Mouse (Mus musculus): Measurements from ENCODE around the gene Bhlhe23. TPM values are rescaled to one million over a fixed set of nuclear protein-coding genes. Genes with fewer than 3 reads are reported as not detected.

Bhlhe23 gene
- polyA plus RNA-seq, 1 experiment: 0.01 TPM

DNA sequence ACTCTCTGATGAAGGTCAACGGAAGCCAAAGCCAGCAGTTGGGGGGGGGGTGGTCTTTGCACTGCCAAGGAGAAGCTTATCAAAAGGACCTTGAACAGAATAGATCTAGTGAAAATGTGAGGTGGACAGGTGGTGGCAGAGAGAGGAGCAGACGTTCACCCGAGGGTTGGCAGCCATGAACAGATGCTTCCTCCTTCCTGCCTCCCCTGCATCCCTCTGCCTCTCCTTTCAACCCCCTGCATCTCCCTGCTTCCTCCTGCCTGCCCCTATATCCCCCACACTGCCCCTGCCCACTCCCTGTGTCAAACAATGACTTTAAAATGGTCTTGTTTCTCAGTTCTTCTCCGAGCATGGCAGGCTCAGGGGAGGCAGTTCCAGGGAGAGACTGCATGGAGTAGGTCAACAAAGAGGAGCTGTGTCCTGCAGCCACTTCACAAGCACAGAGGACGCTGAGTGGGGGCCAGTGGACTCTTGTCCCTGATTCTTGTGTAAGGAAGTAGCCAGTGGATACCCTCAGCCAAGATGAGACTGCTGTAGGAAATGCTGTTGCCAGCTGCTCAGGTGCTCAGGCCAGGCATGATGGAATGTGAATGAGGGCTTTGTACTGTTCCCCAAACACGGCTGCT lies 39.9 kb upstream of the Bhlhe23 start:
- H3K79me2 ChIP-seq (ENCODE audit: control insufficient read depth, insufficient read depth): no peaks in the 10 kb centered on the region
- no peak overlapping the region for H3ac ChIP-seq (ENCODE audit: control insufficient read depth, insufficient read length, low read depth)
- no peak overlapping the region for H3K4me3 ChIP-seq (ENCODE audit: insufficient read depth, poor library complexity, severe bottlenecking)
- TF ChIP-seq MYOG (IDR thresholded peaks at IDR 0.05; ENCODE audit: control insufficient read depth, extremely low read depth, insufficient read length) (no peak), CTCF (IDR thresholded peaks at IDR 0.05; ENCODE audit: control insufficient read depth, insufficient read depth, insufficient read length) (no peak), USF1 (IDR thresholded peaks at IDR 0.05; ENCODE audit: low read depth) (no peak), MAX (IDR thresholded peaks at IDR 0.05) (no peak), MYOD1 (IDR thresholded peaks at IDR 0.05; ENCODE audit: control insufficient read depth, insufficient read length, low read depth) (no peak), CEBPB (IDR thresholded peaks at IDR 0.05; ENCODE audit: low read depth) (no peak), FOSL1 (IDR thresholded peaks at IDR 0.05; ENCODE audit: insufficient read depth, low read length, poor library complexity, severe bottlenecking) (no peak)
- no peaks in the 10 kb centered on the region for H3K79me3 ChIP-seq (ENCODE audit: low read depth)
- peaks cover 22% of the 10 kb centered on the region for H3K27me3 ChIP-seq (ENCODE audit: control insufficient read depth, insufficient read depth, insufficient read length)
- H3K36me3 ChIP-seq (ENCODE audit: control insufficient read depth, insufficient read depth): no peaks in the 10 kb centered on the region

DNA sequence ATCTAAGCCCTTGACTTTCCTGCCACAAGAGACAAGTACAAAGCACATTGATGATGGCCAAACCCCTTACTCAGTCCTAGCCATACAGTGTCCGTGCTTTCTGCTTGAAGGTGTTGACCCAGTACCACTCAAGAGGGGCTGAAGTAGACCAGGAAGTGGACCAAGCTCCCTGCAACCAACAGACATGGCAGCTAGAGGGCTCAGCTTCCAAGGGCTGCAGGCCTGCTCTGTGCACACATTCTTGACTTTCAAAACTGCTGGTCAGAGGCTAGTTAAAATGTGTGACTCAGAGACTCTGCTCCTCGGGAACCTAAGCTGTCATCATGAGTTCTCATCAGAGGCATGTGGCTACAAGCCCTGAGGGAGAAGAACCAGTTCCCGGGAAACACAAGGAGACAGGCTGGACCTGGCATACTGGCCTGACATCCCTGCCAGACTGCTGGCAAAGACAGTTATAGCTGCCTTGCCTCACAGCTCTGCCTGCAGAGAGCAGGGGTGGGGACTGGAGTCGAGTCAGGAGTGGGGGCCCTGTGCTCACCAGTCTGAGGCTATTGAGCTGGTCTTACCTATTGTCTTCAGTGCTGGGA lies 37.4 kb upstream of the Bhlhe23 start:
- no peak overlapping the region for H3ac ChIP-seq (ENCODE audit: control insufficient read depth, insufficient read length, low read depth)
- peaks cover 22% of the 10 kb centered on the region for H3K27me3 ChIP-seq (ENCODE audit: control insufficient read depth, insufficient read depth, insufficient read length)
- H3K79me2 ChIP-seq (ENCODE audit: control insufficient read depth, insufficient read depth): no peaks in the 10 kb centered on the region
- H3K79me3 ChIP-seq (ENCODE audit: low read depth): no peaks in the 10 kb centered on the region
- H3K4me3 ChIP-seq (ENCODE audit: insufficient read depth, poor library complexity, severe bottlenecking): no peak overlapping the region
- no peaks in the 10 kb centered on the region for H3K36me3 ChIP-seq (ENCODE audit: control insufficient read depth, insufficient read depth)
- TF ChIP-seq CEBPB (IDR thresholded peaks at IDR 0.05; ENCODE audit: low read depth): no peak
- no peak for TF ChIP-seq USF1 (IDR thresholded peaks at IDR 0.05; ENCODE audit: low read depth)
- TF ChIP-seq FOSL1 (IDR thresholded peaks at IDR 0.05; ENCODE audit: insufficient read depth, low read length, poor library complexity, severe bottlenecking): no peak
- TF ChIP-seq MYOD1 (IDR thresholded peaks at IDR 0.05; ENCODE audit: control insufficient read depth, insufficient read length, low read depth): no peak
- TF ChIP-seq MAX (IDR thresholded peaks at IDR 0.05): no peak
- no peak for TF ChIP-seq CTCF (IDR thresholded peaks at IDR 0.05; ENCODE audit: control insufficient read depth, insufficient read depth, insufficient read length)
- no peak for TF ChIP-seq MYOG (IDR thresholded peaks at IDR 0.05; ENCODE audit: control insufficient read depth, extremely low read depth, insufficient read length)

GRCm38 (mm10) chr2:180811002-180811401 lies 34.3 kb upstream of the Bhlhe23 start:
- H3K79me3 ChIP-seq (ENCODE audit: low read depth): no peaks in the 10 kb centered on the region
- H3K27me3 ChIP-seq (ENCODE audit: control insufficient read depth, insufficient read depth, insufficient read length): peaks cover 12% of the 10 kb centered on the region
- no peaks in the 10 kb centered on the region for H3K36me3 ChIP-seq (ENCODE audit: control insufficient read depth, insufficient read depth)
- TF ChIP-seq USF1 (IDR thresholded peaks at IDR 0.05; ENCODE audit: low read depth): no peak
- no peak for TF ChIP-seq FOSL1 (IDR thresholded peaks at IDR 0.05; ENCODE audit: insufficient read depth, low read length, poor library complexity, severe bottlenecking)
- no peak for TF ChIP-seq CTCF (IDR thresholded peaks at IDR 0.05; ENCODE audit: control insufficient read depth, insufficient read depth, insufficient read length)
- TF ChIP-seq CEBPB (IDR thresholded peaks at IDR 0.05; ENCODE audit: low read depth): no peak
- no peak for TF ChIP-seq MYOD1 (IDR thresholded peaks at IDR 0.05; ENCODE audit: control insufficient read depth, insufficient read length, low read depth)
- no peak for TF ChIP-seq MAX (IDR thresholded peaks at IDR 0.05)
- no peak for TF ChIP-seq MYOG (IDR thresholded peaks at IDR 0.05; ENCODE audit: control insufficient read depth, extremely low read depth, insufficient read length)
- no peaks in the 10 kb centered on the region for H3K79me2 ChIP-seq (ENCODE audit: control insufficient read depth, insufficient read depth)
- H3ac ChIP-seq (ENCODE audit: control insufficient read depth, insufficient read length, low read depth): no peak overlapping the region
- H3K4me3 ChIP-seq (ENCODE audit: insufficient read depth, poor library complexity, severe bottlenecking): no peak overlapping the region

GRCm38 (mm10) chr2:180809510-180809909 lies 32.8 kb upstream of the Bhlhe23 start:
- H3K4me3 ChIP-seq (ENCODE audit: insufficient read depth, poor library complexity, severe bottlenecking): no peak overlapping the region
- no peak for TF ChIP-seq MYOD1 (IDR thresholded peaks at IDR 0.05; ENCODE audit: control insufficient read depth, insufficient read length, low read depth)
- no peak for TF ChIP-seq MAX (IDR thresholded peaks at IDR 0.05)
- no peak for TF ChIP-seq CEBPB (IDR thresholded peaks at IDR 0.05; ENCODE audit: low read depth)
- no peak for TF ChIP-seq FOSL1 (IDR thresholded peaks at IDR 0.05; ENCODE audit: insufficient read depth, low read length, poor library complexity, severe bottlenecking)
- TF ChIP-seq MYOG (IDR thresholded peaks at IDR 0.05; ENCODE audit: control insufficient read depth, extremely low read depth, insufficient read length): no peak
- TF ChIP-seq CTCF (IDR thresholded peaks at IDR 0.05; ENCODE audit: control insufficient read depth, insufficient read depth, insufficient read length): no peak
- no peak for TF ChIP-seq USF1 (IDR thresholded peaks at IDR 0.05; ENCODE audit: low read depth)
- H3ac ChIP-seq (ENCODE audit: control insufficient read depth, insufficient read length, low read depth): no peak overlapping the region
- H3K36me3 ChIP-seq (ENCODE audit: control insufficient read depth, insufficient read depth): no peaks in the 10 kb centered on the region
- peaks cover 13% of the 10 kb centered on the region for H3K27me3 ChIP-seq (ENCODE audit: control insufficient read depth, insufficient read depth, insufficient read length)
- no peaks in the 10 kb centered on the region for H3K79me2 ChIP-seq (ENCODE audit: control insufficient read depth, insufficient read depth)
- H3K79me3 ChIP-seq (ENCODE audit: low read depth): no peaks in the 10 kb centered on the region

DNA sequence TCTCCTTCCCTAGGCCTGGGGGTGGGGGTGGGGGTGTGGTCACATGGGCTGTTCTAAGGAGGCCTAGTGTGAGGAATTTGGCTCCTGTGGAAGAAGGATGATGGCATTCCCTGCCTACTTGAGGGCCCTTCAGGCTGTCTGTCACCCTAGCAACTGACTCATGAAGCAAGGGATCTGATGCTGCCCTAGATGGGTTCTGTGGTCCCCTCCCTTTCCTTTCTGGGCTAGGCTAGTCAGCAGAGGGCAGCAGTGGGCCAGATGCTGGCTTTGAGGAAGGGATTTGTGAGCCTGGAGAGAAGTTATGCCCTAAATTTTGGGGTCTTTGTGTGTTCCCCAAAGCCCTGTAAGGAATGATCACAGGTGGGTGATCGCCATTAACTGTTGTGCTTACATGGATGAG lies 29.3 kb upstream of the Bhlhe23 start:
- H3K27me3 ChIP-seq (ENCODE audit: control insufficient read depth, insufficient read depth, insufficient read length): peaks cover 15% of the 10 kb centered on the region
- no peak overlapping the region for H3K4me3 ChIP-seq (ENCODE audit: insufficient read depth, poor library complexity, severe bottlenecking)
- H3K36me3 ChIP-seq (ENCODE audit: control insufficient read depth, insufficient read depth): no peaks in the 10 kb centered on the region
- no peaks in the 10 kb centered on the region for H3K79me2 ChIP-seq (ENCODE audit: control insufficient read depth, insufficient read depth)
- H3K79me3 ChIP-seq (ENCODE audit: low read depth): no peaks in the 10 kb centered on the region
- no peak overlapping the region for H3ac ChIP-seq (ENCODE audit: control insufficient read depth, insufficient read length, low read depth)
- TF ChIP-seq USF1 (IDR thresholded peaks at IDR 0.05; ENCODE audit: low read depth) (no peak), CEBPB (IDR thresholded peaks at IDR 0.05; ENCODE audit: low read depth) (no peak), MAX (IDR thresholded peaks at IDR 0.05) (no peak), FOSL1 (IDR thresholded peaks at IDR 0.05; ENCODE audit: insufficient read depth, low read length, poor library complexity, severe bottlenecking) (no peak), MYOG (IDR thresholded peaks at IDR 0.05; ENCODE audit: control insufficient read depth, extremely low read depth, insufficient read length) (no peak), MYOD1 (IDR thresholded peaks at IDR 0.05; ENCODE audit: control insufficient read depth, insufficient read length, low read depth) (no peak), CTCF (IDR thresholded peaks at IDR 0.05; ENCODE audit: control insufficient read depth, insufficient read depth, insufficient read length) (no peak)
